Mouse (Mus musculus) stomach, postnatal 0 days (tissue): ENCODE data around the gene Hs6st1.

Experiments used
- CTCF ChIP-seq: IDR thresholded peaks from 2 replicates; pipeline ENCODE4 v1.5.1; 2016; ENCODE audit warnings: antibody characterized with exemption, low read depth, mild to moderate bottlenecking, moderate library complexity
- EP300 ChIP-seq: optimal IDR thresholded peaks from 2 replicates; pipeline ENCODE3; 2016; ENCODE audit warnings: antibody characterized with exemption

DNA sequence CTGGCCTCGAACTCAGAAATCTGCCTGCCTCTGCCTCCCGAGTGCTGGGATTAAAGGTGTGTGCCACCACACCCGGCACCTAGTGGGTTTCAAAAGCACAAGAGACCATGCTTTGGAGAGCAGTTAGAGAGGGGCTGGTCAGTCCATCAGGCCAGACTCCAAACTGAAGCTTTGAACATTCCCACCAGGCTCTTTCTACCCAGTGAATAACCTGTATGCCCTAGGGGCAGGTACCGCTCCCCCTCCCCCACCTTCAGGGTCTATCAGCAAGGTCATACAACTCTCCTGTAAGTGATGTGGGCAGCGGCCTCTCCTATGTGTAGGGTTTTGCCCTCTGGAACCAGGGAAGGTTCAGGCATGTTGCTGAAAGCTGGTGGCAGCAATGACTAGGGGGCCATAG lies 6.0 kb downstream of the Hs6st1 start:
- no peak for TF ChIP-seq CTCF
- TF ChIP-seq EP300, result no peak
